Mouse (Mus musculus) neural tube, embryonic 14.5 days (tissue): Measurements from ENCODE around the gene Rnf121. TPM values are rescaled to one million over a fixed set of nuclear protein-coding genes. Genes with fewer than 3 reads are reported as not detected.

Experiments used
- ATAC-seq: fragments of 200-750 bp; cut with Nextera tagmentation; 2 replicates; pipeline ENCODE4 v1.8.0; 2017; ENCODE audit warnings: low read depth, mild to moderate bottlenecking, moderate TSS enrichment, moderate library complexity
- H3K27ac ChIP-seq: fragments of 300-500 bp; sonication (generic); 2 replicates; pipeline ENCODE4 v1.5.1; 2014; ENCODE audit warnings: low read depth, mild to moderate bottlenecking, control low read depth, low read length, moderate library complexity, mixed read lengths
- H3K27me3 ChIP-seq: fragments of 300-500 bp; sonication (generic); 2 replicates; pipeline ENCODE4 v1.6.1; 2014; ENCODE audit warnings: low read length; ENCODE audit not compliant: control insufficient read depth, insufficient read depth
- H3K36me3 ChIP-seq: fragments of 300-500 bp; sonication (generic); 2 replicates; pipeline ENCODE4 v1.6.1; 2014; ENCODE audit warnings: low read length, mixed read lengths; ENCODE audit not compliant: control insufficient read depth, insufficient read depth
- H3K4me1 ChIP-seq: fragments of 300-500 bp; sonication (generic); 2 replicates; pipeline ENCODE4 v1.6.1; 2014; ENCODE audit warnings: low read length; ENCODE audit not compliant: control insufficient read depth, insufficient read depth
- H3K4me2 ChIP-seq: fragments of 300-500 bp; sonication (generic); 2 replicates; pipeline ENCODE4 v1.6.1; 2014; ENCODE audit warnings: mild to moderate bottlenecking, low read depth, low read length, control low read depth
- H3K4me3 ChIP-seq: fragments of 300-500 bp; sonication (generic); 2 replicates; pipeline ENCODE4 v1.5.1; 2014; ENCODE audit warnings: low read depth, low read length, control low read depth, mixed read lengths
- H3K9ac ChIP-seq: fragments of 300-500 bp; sonication (generic); replicated peaks from 2 replicates; pipeline ENCODE4 v1.6.1; 2014; ENCODE audit warnings: low read depth, mild to moderate bottlenecking, control low read depth, low read length, mixed read lengths
- H3K9me3 ChIP-seq: fragments of 300-500 bp; sonication (generic); 2 replicates; pipeline ENCODE4 v1.6.1; 2016; ENCODE audit warnings: low read length; ENCODE audit not compliant: control insufficient read depth
- WGBS: fragments of 180-500 bp; shearing (Covaris S2); extraction: QIAGEN DNeasy Blood & Tissue Kit; methylation state at CpG from one replicate; pipeline ENCODE4 v1.1.7; 2014; 5-methylcytosine and 5-hydroxymethylcytosine counted together
- polyA plus RNA-seq: library from polyadenylated mRNA; unstranded; fragments of >200 nt; fragmentation: Nextera tagmentation; extraction: Ambion mirVana; gene quantifications from 2 replicates; pipeline ENCODE4 v1.2.1, GENCODE M21; 2014

Gene Rnf121
- polyA plus RNA-seq, 1 experiment from 2014 or later = 31.3 TPM

DNA sequence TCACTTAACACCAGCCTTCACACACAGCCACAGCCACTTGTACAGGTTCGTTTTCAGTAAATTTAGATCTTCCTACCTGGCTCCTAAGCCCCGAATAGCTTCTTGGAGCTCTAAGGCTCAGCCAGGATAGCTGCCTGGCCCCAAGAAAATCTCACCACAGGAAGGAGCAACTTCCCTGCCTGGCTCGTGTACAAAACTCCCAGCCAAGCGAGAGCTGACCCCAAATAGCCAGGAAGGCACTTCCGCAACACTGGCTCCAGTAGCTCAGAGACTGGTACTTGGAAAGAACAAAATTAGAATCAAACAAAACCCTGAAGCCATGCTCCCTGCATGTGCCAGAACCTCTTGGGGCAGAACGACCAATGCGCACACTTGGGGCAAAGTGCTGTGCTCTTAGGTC is 47.2 kb downstream of the Rnf121 start:
- no peak overlapping the region for H3K9ac ChIP-seq
- no peaks in the 10 kb centered on the region for H3K9me3 ChIP-seq
- ATAC-seq = no peak
- H3K27ac ChIP-seq = no peak overlapping the region
- no peak overlapping the region for H3K4me3 ChIP-seq
- H3K36me3 ChIP-seq = peaks cover 66% of the 10 kb centered on the region
- no peaks in the 10 kb centered on the region for H3K4me1 ChIP-seq
- WGBS = 85% methylated on average over 7 of the region's 7 CpGs
- no peak overlapping the region for H3K4me2 ChIP-seq
- H3K27me3 ChIP-seq = no peaks in the 10 kb centered on the region

DNA sequence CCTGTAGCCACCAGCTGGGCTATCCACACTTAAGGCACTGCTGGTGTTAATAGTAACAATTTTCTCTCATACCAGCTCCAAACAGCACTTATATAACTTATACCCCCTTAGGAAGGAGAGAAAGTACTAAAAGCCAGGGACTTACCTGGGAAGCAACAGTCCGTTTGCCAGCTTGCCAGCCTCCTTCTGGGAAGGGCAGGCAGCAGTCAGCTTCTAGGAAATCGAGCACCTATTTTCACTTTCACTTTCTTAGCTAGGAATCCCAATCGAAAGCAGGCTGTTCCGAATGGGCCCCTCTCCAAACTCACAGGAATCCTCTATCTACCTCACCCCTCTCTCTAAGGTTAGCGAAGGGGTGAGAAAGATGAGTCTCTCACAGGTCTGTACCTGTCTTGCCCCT is 47.8 kb downstream of the Rnf121 start:
- WGBS = 90% methylated on average over 5 of the region's 5 CpGs
- H3K36me3 ChIP-seq = peaks cover 68% of the 10 kb centered on the region
- no peak overlapping the region for H3K27ac ChIP-seq
- H3K9me3 ChIP-seq = no peaks in the 10 kb centered on the region
- no peaks in the 10 kb centered on the region for H3K4me1 ChIP-seq
- no peak for ATAC-seq
- no peak overlapping the region for H3K9ac ChIP-seq
- H3K4me2 ChIP-seq = no peak overlapping the region
- H3K4me3 ChIP-seq = no peak overlapping the region
- no peaks in the 10 kb centered on the region for H3K27me3 ChIP-seq

DNA sequence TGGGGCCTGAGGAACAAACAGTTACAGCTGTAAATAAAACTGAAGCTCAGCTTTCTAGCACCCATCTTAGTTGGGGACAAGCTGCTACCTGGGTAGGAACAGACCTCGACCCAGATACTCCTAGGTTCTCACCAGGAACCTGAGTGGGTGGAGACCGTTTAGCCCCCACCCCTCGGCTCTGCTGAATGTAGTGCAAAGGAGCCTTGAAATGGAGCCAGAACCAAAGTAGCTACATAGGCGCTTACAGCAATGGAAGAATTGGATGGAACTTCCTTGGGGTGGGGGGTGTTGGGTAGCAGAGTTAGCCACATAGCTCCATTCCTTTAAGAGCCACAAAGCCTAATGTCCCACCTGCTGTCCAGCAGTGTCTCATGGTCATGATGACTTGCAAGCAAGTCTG is 48.3 kb downstream of the Rnf121 start:
- WGBS = 90% methylated on average over 4 of the region's 4 CpGs
- Histone ChIP-seq H3K27me3 (no peaks in the 10 kb centered on the region), H3K27ac (no peak overlapping the region), H3K4me2 (no peak overlapping the region), H3K9me3 (no peaks in the 10 kb centered on the region), H3K36me3 (peaks cover 72% of the 10 kb centered on the region), H3K4me1 (no peaks in the 10 kb centered on the region), H3K4me3 (no peak overlapping the region), H3K9ac (no peak overlapping the region)
- ATAC-seq = no peak

DNA sequence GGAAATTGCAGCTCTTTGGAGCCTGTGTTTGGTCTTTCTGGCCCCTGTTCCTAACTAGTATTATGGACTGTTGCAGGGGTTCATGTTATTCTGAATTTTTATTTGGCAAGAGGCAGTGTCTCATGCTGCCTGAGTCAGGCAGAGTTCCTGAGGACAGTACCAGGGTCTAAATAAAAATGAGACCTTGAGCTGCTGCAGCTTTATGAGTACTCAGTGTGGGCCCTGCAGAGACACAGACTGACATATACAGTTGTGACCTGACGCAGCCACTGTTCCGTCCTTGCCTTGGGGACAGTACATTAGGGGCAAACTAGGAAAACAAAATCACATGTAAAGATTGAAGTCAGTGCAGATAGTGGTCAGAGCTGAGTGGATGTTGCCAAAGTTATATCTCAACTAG is 50.3 kb downstream of the Rnf121 start:
- no peaks in the 10 kb centered on the region for H3K27me3 ChIP-seq
- no peak overlapping the region for H3K4me3 ChIP-seq
- H3K36me3 ChIP-seq = peaks cover 85% of the 10 kb centered on the region
- H3K4me2 ChIP-seq = no peak overlapping the region
- 86% methylated on average over 2 of the region's 2 CpGs for WGBS
- H3K27ac ChIP-seq = no peak overlapping the region
- H3K9me3 ChIP-seq = no peaks in the 10 kb centered on the region
- H3K9ac ChIP-seq = no peak overlapping the region
- no peak for ATAC-seq
- H3K4me1 ChIP-seq = no peaks in the 10 kb centered on the region

DNA sequence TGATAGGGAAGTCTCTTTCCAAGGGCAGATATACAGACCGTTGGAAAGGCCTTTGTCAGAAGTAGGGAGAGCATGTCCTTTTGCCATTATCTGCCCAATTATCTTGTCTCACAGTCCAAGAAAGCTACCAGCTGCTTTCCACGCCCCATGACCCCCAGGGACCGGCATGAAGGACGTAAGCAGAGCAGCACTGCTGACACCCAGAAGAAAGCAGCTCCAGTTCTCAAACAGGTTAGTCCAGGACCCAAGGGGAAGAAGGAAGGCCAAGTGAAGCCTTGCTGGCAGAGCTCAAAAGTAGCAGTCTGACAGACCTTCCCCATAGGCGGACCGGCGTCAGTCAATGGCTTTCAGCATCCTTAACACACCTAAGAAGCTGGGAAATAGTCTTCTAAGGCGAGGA is 51.9 kb downstream of the Rnf121 start:
- Histone ChIP-seq H3K27me3 (no peaks in the 10 kb centered on the region), H3K9ac (no peak overlapping the region), H3K36me3 (peaks cover 91% of the 10 kb centered on the region), H3K9me3 (no peaks in the 10 kb centered on the region), H3K4me1 (no peaks in the 10 kb centered on the region), H3K27ac (no peak overlapping the region), H3K4me2 (no peak overlapping the region), H3K4me3 (no peak overlapping the region)
- WGBS = 88% methylated on average over 8 of the region's 8 CpGs
- ATAC-seq = no peak

DNA sequence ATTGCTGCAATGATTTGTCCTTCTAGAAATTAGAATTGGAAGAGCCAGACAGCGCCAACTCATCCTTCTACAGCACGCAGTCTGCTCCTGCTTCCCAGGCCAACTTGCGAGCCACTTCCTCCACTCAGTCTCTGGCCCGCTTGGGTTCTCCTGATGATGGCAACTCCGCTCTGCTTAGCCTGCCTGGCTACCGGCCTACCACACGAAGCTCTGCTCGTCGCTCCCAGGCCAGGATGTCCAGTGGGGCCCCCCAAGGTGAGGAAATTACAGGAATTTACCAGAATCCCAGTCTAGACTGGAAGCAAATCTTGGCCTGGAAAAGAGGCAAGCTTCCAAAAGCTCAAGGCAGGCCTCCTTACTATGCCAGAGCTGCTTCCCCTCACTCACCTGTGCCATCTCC is 53.4 kb downstream of the Rnf121 start:
- Histone ChIP-seq H3K27me3 (no peaks in the 10 kb centered on the region), H3K9me3 (no peaks in the 10 kb centered on the region), H3K4me2 (no peak overlapping the region), H3K36me3 (peaks cover 89% of the 10 kb centered on the region), H3K9ac (no peak overlapping the region), H3K4me1 (no peaks in the 10 kb centered on the region), H3K4me3 (no peak overlapping the region), H3K27ac (no peak overlapping the region)
- 97% methylated on average over 9 of the region's 9 CpGs for WGBS
- ATAC-seq = no peak

DNA sequence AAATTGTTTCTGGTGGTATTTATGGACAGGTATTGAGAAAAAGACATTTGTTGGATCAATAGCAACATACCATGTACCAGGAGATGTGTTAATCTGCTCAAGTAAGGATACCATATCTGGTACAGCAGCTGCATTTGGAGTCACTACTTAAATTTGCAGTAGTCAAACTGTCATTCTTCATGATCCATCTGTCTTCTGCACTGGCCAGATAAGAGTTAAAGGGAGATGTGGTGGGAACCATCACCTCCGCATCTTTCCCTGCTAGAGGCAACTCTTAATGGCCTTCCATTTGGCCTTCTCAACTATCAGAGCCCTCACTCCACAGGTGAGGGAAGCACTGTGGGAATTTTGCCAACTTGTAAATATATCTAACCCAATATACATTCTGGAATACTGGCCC is 58.7 kb downstream of the Rnf121 start:
- no peaks in the 10 kb centered on the region for H3K9me3 ChIP-seq
- H3K27ac ChIP-seq = no peak overlapping the region
- no peaks in the 10 kb centered on the region for H3K4me1 ChIP-seq
- no peaks in the 10 kb centered on the region for H3K27me3 ChIP-seq
- no peak overlapping the region for H3K4me2 ChIP-seq
- ATAC-seq = no peak
- peaks cover 65% of the 10 kb centered on the region for H3K36me3 ChIP-seq
- whole genome bisulfite sequencing = 86% methylated on average over 1 of the region's 1 CpGs
- no peak overlapping the region for H3K9ac ChIP-seq
- H3K4me3 ChIP-seq = no peak overlapping the region

DNA sequence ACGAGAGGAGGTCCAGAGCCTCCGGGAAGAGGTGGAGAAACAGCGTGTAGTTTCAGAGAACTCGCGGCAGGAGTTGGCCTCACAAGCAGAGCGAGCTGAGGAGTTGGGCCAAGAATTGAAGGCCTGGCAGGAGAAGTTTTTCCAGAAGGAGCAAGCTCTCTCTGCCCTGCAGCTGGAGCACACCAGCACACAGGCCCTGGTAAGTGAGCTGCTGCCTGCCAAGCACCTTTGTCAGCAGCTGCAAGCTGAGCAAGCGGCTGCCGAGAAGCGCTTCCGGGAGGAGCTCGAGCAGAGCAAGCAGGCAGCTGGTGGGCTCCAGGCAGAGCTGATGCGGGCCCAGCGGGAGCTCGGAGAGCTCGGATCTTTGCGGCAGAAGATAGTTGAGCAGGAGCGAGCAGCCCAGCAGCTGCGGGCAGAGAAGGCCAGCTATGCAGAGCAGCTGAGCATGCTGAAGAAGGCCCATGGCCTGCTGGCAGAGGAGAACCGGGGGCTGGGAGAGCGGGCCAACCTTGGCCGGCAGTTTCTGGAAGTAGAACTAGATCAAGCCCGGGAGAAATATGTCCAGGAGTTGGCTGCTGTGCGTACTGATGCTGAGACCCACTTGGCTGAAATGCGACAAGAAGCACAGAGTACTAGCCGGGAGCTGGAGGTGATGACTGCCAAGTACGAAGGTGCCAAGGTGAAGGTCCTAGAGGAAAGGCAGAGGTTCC is 64.2 kb downstream of the Rnf121 start:
- Histone ChIP-seq H3K36me3 (peaks cover 76% of the 10 kb centered on the region), H3K4me3 (no peak overlapping the region), H3K9ac (no peak overlapping the region), H3K4me2 (no peak overlapping the region), H3K9me3 (no peaks in the 10 kb centered on the region), H3K27me3 (no peaks in the 10 kb centered on the region), H3K4me1 (no peaks in the 10 kb centered on the region), H3K27ac (no peak overlapping the region)
- ATAC-seq = no peak
- WGBS = 90% methylated on average over 26 of the region's 26 CpGs

DNA sequence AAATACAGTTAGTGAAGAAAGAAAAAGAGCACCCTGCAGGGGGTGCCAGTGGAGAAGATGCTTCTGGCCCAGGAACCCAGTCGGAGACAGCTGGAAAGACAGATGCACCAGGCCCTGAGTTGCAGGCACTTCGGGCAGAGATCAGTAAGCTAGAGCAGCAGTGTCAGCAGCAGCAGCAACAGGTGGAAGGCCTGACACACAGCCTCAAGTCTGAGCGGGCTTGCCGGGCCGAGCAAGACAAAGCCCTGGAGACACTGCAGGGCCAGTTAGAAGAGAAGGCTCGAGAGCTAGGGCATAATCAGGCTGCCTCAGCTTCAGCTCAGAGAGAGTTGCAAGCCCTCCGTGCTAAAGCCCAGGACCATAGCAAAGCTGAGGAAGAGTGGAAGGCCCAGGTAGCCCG is 65.0 kb downstream of the Rnf121 start:
- Histone ChIP-seq H3K9ac (no peak overlapping the region), H3K27ac (no peak overlapping the region), H3K9me3 (no peaks in the 10 kb centered on the region), H3K4me3 (no peak overlapping the region), H3K36me3 (peaks cover 77% of the 10 kb centered on the region), H3K4me2 (no peak overlapping the region), H3K27me3 (no peaks in the 10 kb centered on the region), H3K4me1 (no peaks in the 10 kb centered on the region)
- 83% methylated on average over 8 of the region's 8 CpGs for WGBS
- no peak for ATAC-seq
